Mouse (Mus musculus): ENCODE results near the gene Srprb. TPM values are rescaled to one million over a fixed set of nuclear protein-coding genes. Genes with fewer than 3 reads are reported as not detected.
A peak's percentile ranks its signal among the peaks of the same experiment; 100 is the strongest.

Gene Srprb
- total and polyA plus RNA-seq, 2 experiments from 2014 or later: 43.1 to 55.3 TPM

DNA sequence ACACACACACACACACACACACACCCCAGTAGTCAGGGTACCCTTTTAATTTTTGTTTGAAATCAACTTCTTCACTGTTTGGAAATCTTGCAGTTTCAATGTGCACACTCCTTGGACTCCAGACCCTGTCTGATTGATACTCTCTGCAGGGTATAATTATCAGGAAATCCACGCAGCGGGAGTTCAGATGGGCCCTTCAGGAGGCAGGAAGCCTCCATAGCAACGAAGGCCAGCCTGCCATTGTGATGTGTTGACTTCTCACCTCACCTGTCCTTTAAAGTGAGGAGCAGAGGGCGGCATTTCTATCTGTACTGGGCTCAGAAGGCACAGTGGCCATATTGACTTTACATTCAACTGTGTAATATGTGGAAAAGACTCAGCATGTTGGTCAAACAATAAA is 17.1 kb downstream of the Srprb start:
- Histone ChIP-seq H3K36me3 (ENCODE audit: insufficient read depth, low read length) (peaks cover 23% of the 10 kb centered on the region), H3K9me3 (ENCODE audit: low read length) (no peaks in the 10 kb centered on the region), H3K27ac (no peak overlapping the region), H3K27me3 (ENCODE audit: insufficient read depth, low read length) (no peaks in the 10 kb centered on the region), H3K4me3 (ENCODE audit: low read length) (no peak overlapping the region), H3K9ac (replicated peaks; ENCODE audit: low read length) (no peak overlapping the region), H3K4me1 (ENCODE audit: insufficient read depth, low read length) (peaks cover 8% of the 10 kb centered on the region), H3K4me2 (ENCODE audit: low read depth, low read length) (no peak overlapping the region)
- DNase-seq (ENCODE audit: low spot score) (no peak), ATAC-seq (no peak)
- 61% methylated on average over 4 of the region's 4 CpGs for whole genome bisulfite sequencing
- no peak for TF ChIP-seq CTCF (IDR thresholded peaks at IDR 0.05; ENCODE audit: low read depth)

DNA sequence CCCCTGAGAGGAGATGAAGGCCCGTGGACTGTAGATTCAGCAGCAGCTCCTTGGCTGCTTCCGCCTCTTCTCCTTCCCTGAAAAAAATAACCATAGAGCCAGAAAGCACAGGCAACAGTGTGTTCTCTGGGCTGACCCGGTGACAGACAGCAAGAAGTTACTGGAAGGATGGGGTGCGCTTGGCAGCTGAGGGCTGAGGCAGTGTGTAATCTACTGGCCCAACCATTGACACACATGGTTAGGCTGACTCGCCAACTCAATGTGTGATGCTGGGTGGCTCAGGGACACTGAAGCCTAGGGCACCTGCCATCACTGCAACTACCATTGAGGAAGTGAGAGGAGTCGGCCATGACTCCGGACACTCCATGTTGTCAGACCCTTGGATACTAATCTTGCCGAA is 20.1 kb downstream of the Srprb start:
- no peak overlapping the region for H3K4me2 ChIP-seq (ENCODE audit: low read depth, low read length)
- ATAC-seq: peak; percentile 52
- H3K36me3 ChIP-seq (ENCODE audit: insufficient read depth, low read length): peaks cover 18% of the 10 kb centered on the region
- no peak overlapping the region for H3K9ac ChIP-seq (replicated peaks; ENCODE audit: low read length)
- no peak overlapping the region for H3K27ac ChIP-seq
- peaks cover 11% of the 10 kb centered on the region for H3K4me1 ChIP-seq (ENCODE audit: insufficient read depth, low read length)
- H3K27me3 ChIP-seq (ENCODE audit: insufficient read depth, low read length): no peaks in the 10 kb centered on the region
- DNase-seq (ENCODE audit: low spot score): no peak
- no peak for TF ChIP-seq CTCF (IDR thresholded peaks at IDR 0.05; ENCODE audit: low read depth)
- 80% methylated on average over 8 of the region's 8 CpGs for WGBS
- no peaks in the 10 kb centered on the region for H3K9me3 ChIP-seq (ENCODE audit: low read length)
- no peak overlapping the region for H3K4me3 ChIP-seq (ENCODE audit: low read length)

DNA sequence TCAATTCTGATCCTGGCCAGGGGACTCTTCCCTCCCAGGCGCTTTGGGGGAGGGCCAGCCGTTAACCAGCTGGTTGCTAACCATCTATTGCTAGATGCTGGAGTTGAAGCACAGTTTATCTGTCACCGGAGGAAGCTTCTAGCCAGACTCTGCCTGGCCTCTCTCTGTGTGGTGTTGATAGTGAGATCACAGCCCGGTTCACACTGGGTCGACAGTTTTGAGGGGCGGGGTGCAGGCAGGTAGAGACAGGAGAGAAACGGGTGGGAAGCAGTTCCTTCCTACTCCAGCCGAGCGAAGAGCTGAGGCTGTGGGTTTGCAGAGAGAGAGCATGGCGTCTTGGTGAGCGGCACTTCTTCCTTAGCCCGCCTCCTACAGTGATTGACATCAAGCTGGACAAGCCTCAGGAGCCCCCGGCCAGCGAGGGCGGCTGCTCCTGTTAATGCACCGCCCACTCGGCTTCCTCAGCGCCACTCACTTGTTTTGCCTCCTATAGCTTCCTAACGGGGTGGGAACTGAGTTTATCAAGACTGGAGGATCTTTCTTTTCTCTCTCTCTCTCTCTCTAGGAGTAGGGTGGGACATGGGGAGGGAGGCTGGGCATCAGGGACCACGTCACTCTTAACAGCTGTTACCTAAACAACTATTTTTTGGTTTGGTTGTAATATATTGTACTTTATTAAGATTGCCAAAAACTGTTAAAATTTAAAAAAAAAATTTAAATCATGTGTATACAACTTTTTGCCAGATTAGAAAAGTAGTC is 21.0 kb downstream of the Srprb start:
- H3K9me3 ChIP-seq (ENCODE audit: low read length): no peaks in the 10 kb centered on the region
- H3K4me1 ChIP-seq (ENCODE audit: insufficient read depth, low read length): peaks cover 11% of the 10 kb centered on the region
- WGBS: 8% methylated on average over 20 of the region's 20 CpGs
- ATAC-seq (peak; percentile 74), DNase-seq (ENCODE audit: low spot score) (peak; percentile 86)
- peak overlapping the region; percentile 11; the same call in 1 of the 2 replicates for H3K4me3 ChIP-seq (ENCODE audit: low read length)
- no peaks in the 10 kb centered on the region for H3K27me3 ChIP-seq (ENCODE audit: insufficient read depth, low read length)
- H3K27ac ChIP-seq: peak overlapping the region; percentile 61; the same call in 1 of the 2 replicates
- TF ChIP-seq CTCF (IDR thresholded peaks at IDR 0.05; ENCODE audit: low read depth): no peak
- H3K9ac ChIP-seq (replicated peaks; ENCODE audit: low read length): peak overlapping the region; percentile 21; the same call in 1 of the 2 replicates
- H3K4me2 ChIP-seq (ENCODE audit: low read depth, low read length): peak overlapping the region; percentile 48
- peaks cover 18% of the 10 kb centered on the region for H3K36me3 ChIP-seq (ENCODE audit: insufficient read depth, low read length)

DNA sequence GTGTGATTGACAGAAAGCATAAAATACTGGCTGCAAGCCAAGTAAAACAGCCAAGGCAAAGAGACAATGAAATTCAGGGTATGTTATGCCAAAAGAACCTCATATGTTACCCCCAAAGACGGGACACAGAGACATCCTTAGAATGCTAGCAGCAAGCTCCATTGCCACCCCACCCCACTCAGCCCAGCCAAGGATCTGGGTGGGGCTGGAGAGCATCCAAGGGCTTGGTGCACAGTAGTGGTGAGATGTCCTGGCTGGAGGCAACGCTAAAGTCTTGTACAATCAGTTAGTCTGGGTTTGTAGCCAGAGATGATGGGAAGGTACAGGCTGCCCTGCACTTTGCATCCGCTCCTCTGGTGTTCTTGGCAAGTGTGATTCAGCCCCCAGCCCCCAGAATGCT is 21.6 kb downstream of the Srprb start:
- Histone ChIP-seq H3K4me2 (ENCODE audit: low read depth, low read length) (peak overlapping the region; percentile 48), H3K27me3 (ENCODE audit: insufficient read depth, low read length) (no peaks in the 10 kb centered on the region), H3K27ac (peak overlapping the region; percentile 61; the same call in 1 of the 2 replicates), H3K9me3 (ENCODE audit: low read length) (no peaks in the 10 kb centered on the region), H3K9ac (replicated peaks; ENCODE audit: low read length) (peak overlapping the region; percentile 21; the same call in 1 of the 2 replicates), H3K36me3 (ENCODE audit: insufficient read depth, low read length) (peaks cover 18% of the 10 kb centered on the region), H3K4me3 (ENCODE audit: low read length) (no peak overlapping the region), H3K4me1 (ENCODE audit: insufficient read depth, low read length) (peaks cover 11% of the 10 kb centered on the region)
- no peak for TF ChIP-seq CTCF (IDR thresholded peaks at IDR 0.05; ENCODE audit: low read depth)
- 39% methylated on average over 3 of the region's 3 CpGs for WGBS
- ATAC-seq: no peak
- DNase-seq (ENCODE audit: low spot score): peak; percentile 44

DNA sequence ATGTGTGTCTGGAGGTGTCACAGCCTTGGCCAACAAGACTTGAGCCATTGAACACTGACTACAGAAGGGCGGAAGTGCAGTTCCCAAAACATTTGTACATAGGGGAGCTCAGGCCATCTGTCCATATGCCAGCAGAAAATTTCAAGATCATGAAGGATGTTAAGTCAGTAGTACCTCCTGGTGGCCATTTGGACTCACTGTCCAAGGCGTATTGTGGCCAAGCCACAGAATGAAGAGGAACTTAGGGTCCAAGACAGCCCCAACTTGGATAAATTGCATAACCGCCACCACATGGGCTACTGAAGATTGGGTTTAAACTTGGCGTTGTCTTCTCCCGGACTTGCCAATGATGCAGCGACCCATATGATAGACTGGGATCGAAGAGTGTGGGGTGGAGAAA is 26.2 kb downstream of the Srprb start:
- DNase-seq (ENCODE audit: low spot score): no peak
- H3K4me3 ChIP-seq (ENCODE audit: low read length): no peak overlapping the region
- no peaks in the 10 kb centered on the region for H3K9me3 ChIP-seq (ENCODE audit: low read length)
- WGBS: 85% methylated on average over 7 of the region's 7 CpGs
- H3K36me3 ChIP-seq (ENCODE audit: insufficient read depth, low read length): peaks cover 8% of the 10 kb centered on the region; the same call in 1 of the 2 replicates
- no peak overlapping the region for H3K9ac ChIP-seq (replicated peaks; ENCODE audit: low read length)
- H3K27ac ChIP-seq: no peak overlapping the region
- H3K4me2 ChIP-seq (ENCODE audit: low read depth, low read length): no peak overlapping the region
- ATAC-seq: no peak
- peak; percentile 52 for TF ChIP-seq CTCF (IDR thresholded peaks at IDR 0.05; ENCODE audit: low read depth)
- no peaks in the 10 kb centered on the region for H3K27me3 ChIP-seq (ENCODE audit: insufficient read depth, low read length)
- H3K4me1 ChIP-seq (ENCODE audit: insufficient read depth, low read length): peaks cover 11% of the 10 kb centered on the region

DNA sequence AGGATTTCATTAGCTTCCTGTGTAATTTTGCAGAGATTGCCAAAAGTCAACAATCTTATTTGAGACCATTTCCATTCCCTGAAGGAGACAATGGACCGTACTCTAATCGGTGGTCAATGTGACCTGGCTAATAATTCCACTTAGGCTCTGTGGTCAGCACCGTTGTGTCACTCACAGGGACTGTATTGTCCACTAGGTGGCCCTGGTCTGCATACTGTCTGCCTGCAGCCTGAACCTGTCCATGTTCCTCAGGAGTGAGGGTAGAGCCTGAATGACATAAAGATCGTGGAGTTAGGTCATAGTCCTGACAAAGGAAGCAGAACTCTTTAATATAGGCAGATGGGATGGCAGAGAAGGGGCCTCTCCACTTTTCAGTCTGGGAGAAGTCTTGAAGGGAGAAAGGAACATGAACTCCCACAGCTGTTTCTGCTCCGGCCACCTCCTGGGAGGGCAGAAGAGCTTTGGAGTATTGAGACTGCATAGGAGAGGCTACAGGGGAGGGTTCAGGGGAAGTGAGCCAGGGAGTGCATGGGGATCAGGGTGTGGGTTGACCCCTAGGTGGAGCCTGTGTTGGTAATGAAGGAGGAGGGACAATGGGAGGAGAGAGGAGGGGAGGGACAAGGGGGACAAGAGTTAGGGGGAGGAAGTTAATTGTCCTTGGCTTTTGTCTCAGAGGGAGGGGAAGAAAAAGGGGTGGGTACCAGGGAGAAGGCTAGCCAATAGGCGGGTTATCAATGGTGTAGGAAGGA is 27.0 kb downstream of the Srprb start:
- H3K27me3 ChIP-seq (ENCODE audit: insufficient read depth, low read length): no peaks in the 10 kb centered on the region
- TF ChIP-seq CTCF (IDR thresholded peaks at IDR 0.05; ENCODE audit: low read depth): peak; percentile 77
- 68% methylated on average over 6 of the region's 6 CpGs for WGBS
- DNase-seq (ENCODE audit: low spot score) (peak; percentile 44), ATAC-seq (peak; percentile 61; the same call in 1 of the 2 replicates)
- no peak overlapping the region for H3K9ac ChIP-seq (replicated peaks; ENCODE audit: low read length)
- H3K4me2 ChIP-seq (ENCODE audit: low read depth, low read length): no peak overlapping the region
- H3K4me3 ChIP-seq (ENCODE audit: low read length): no peak overlapping the region
- no peak overlapping the region for H3K27ac ChIP-seq
- H3K4me1 ChIP-seq (ENCODE audit: insufficient read depth, low read length): peaks cover 3% of the 10 kb centered on the region; the same call in 1 of the 2 replicates
- H3K36me3 ChIP-seq (ENCODE audit: insufficient read depth, low read length): peaks cover 8% of the 10 kb centered on the region; the same call in 1 of the 2 replicates
- H3K9me3 ChIP-seq (ENCODE audit: low read length): no peaks in the 10 kb centered on the region
